Mouse (Mus musculus) lung, adult 2 months (tissue): ENCODE measurements around the gene Myog.

Source experiments
- CTCF ChIP-seq: fragments of 200-500 bp; IDR thresholded peaks from 2 replicates; pipeline ENCODE4 v1.5.1; 2011; ENCODE audit warnings: mild to moderate bottlenecking, low read length, control low read depth; ENCODE audit not compliant: insufficient read depth
- POLR2A ChIP-seq: fragments of 200-500 bp; IDR thresholded peaks from 2 replicates; pipeline ENCODE4 v1.6.1; 2011; ENCODE audit warnings: low read depth, mild to moderate bottlenecking, control low read depth, low read length, borderline replicate concordance; ENCODE audit errors: extremely low read depth

DNA sequence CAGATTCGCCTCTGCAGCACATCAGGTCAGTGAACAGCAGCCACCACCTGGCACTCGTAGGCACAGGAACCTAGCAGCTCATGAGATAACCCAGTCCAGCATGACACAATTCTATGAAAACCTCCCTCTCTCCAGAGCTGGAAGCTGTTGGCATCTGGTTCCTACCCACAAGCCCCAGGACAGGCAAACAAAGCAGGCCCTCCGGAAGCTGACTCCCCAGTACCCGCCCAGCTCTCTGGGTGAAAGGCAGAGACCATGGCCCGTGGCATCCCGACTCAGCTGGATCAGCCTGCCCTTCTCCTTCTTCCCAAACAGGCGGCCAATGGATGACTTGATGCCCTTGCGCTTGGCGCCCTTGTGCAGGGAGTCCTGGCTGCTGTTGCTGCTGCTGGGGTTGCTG, 26.6 kb downstream of the Myog start:
- TF ChIP-seq CTCF, result no peak
- no peak for TF ChIP-seq POLR2A
